Mouse (Mus musculus): ENCODE measurements at regions not wholly inside any gene's neighbourhood (a gene's known extent, or its start where the extent isn't known, plus 50 kb on each side); places are given as distances from the start of the nearest gene placed in this dataset.
A peak's percentile ranks its signal among the peaks of the same experiment; 100 is the strongest.

DNA sequence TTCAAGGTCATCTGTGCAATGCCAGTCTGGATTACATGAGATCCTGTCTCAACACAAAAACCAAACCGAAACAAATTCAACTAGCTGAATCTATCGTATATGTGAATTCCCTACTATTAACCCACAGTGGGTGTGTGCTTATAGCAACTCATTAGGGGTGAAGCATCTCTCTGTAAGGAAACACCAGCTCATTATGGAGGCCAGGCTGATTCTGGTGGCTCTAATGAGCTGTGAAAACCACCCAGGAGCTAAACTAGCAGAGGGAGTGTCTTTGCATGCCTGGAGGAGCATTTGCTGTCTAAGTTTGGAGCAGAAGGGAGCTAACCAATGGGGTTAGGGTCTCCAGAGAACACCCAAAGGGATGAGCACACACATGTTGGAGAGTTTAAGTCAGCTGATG is 54.1 kb upstream of the Adamts2 start:
- DNase-seq (ENCODE audit: extremely low spot score in 1 of 2, low spot score in 1 of 2) = no peak

DNA sequence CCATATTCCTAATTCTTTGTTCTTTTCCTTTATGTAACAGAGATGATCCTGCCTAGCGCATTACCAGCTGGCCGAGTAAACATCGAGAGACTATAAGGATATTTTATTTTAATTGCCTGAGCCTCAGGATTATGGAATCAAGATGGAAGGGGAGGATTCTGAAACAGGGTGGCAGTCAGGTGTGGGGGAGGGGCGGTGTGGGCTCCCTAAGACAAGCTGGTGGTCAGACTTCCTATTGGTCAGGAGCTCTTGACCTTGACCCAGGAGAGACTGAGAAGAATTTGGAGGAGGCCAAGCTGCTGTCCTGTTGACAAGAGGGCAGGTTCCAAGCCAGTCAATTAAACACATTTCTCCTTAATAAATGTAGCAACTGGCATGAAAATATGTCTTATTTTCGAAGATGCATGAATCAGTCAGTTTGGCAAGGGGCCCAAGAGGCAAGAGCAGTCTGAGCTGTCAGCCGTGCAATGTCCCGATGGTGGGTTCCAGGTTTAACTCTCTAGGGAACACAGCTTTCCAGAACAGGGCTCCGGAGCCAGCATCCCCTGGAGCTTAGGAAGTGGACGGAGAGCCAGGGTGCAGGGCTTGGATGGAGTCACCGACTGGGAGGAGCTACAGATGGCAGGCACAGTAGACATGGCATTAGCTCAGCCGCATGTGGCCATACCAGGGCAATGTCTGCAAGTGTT is 55.3 kb upstream of the Adamts2 start:
- peak in 1 of 2 experiments; percentile 69 for DNase-seq (ENCODE audit: extremely low spot score in 1 of 2, low spot score in 1 of 2)

DNA sequence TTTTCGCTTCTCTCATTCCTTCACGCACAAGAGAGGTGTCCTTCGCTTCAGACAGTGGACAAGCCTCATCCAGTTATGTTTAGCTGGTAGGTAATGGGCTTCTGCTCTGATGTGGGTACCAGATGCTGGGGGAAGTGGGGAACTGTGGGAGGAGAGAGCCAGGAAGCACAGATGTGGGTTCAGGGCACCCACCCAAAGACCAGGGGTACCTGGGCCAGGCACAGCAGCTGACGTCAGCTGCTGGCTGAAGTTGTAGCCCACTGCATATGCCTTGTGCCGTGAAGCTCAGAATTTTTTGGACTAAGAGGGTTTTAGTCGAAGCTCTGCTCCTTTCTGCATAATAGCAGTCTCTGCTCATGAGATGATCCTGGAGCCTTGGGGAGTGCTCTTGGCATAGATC is 56.5 kb upstream of the Adamts2 start:
- no peak for DNase-seq (ENCODE audit: extremely low spot score in 1 of 2, low spot score in 1 of 2)

DNA sequence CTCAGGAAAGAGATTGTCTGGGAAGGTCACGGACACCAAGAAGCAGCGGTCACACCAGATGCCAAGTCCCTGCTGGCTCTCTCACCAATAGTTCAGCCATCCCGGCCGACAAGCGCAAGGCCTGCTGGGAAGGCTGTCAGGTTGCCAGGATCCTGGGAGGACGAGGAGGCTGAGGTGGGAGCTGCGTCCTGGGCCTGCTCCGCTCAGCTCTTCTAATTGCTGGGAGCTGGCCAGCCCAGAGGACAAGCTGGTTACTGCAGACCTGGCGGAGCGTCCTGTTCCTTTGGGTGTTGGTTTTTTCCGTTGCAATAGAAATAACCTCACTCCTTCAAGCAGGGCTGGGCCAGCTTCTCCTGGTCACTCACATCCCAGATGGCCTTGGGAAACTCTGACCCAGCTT is 61.7 kb upstream of the Adamts2 start:
- DNase-seq (ENCODE audit: extremely low spot score in 1 of 2, low spot score in 1 of 2) = no peak

DNA sequence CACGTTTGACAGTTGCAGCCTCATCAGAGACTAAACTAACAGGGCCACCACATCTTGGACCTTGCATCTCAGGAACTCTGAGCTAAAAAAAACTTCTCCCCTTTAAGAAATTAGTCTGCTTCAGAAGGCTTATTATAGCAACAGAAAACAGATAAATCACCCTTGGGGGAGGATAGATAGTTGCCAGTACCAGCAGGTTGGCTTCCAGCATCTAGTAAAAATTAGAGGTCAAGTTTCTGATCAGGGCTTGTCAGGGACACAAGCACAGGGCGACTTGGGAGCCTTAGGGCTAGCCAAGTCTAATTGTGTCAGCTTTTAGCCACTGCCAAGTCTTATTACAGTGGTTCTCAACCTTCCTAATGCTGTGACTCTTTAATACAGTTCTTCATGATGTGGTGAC is 67.6 kb upstream of the Adamts2 start:
- DNase-seq (ENCODE audit: extremely low spot score in 1 of 2, low spot score in 1 of 2) = no peak

DNA sequence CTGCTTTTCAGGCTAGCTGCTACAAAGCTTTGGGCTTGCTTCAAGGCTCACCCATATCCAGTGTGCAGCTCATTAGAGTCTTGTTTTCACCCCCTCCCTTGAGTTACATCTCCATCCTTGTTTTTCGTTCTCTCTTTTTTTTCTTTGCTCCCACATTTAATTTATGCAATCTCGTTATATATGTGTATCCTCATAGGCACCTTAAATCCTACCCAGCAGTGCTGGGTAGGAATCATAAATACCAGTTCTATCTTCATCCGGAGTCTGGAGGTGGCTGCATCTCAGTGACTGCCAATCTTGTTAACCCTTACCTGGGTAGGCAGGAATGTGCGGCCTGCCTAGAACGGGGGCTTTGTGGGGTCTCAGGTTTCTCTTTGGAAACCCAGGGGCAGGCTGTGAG is 74.0 kb upstream of the Adamts2 start:
- DNase-seq (ENCODE audit: extremely low spot score in 1 of 2, low spot score in 1 of 2) = peak in 1 of 2 experiments; percentile 32

DNA sequence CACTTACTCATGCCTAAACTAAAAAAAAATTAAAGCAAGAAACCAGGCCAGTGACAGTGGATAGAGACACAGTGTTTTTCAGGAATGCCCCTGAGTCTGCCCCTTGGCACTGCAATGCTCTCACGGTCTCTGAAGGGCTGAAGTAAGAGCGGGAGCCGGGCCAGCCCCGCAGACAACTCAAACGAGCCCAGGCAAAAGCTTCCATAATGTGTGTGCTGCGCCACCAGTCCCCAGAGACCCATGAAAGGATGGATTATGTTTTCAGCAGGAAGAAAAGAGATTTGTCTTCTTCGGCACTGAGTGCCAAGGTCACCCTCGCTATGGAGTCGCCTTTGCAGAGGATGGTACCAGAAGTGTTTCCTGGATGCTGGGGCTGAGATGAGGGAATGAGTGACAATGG is 81.7 kb upstream of the Adamts2 start:
- DNase-seq (ENCODE audit: extremely low spot score in 1 of 2, low spot score in 1 of 2) = no peak

DNA sequence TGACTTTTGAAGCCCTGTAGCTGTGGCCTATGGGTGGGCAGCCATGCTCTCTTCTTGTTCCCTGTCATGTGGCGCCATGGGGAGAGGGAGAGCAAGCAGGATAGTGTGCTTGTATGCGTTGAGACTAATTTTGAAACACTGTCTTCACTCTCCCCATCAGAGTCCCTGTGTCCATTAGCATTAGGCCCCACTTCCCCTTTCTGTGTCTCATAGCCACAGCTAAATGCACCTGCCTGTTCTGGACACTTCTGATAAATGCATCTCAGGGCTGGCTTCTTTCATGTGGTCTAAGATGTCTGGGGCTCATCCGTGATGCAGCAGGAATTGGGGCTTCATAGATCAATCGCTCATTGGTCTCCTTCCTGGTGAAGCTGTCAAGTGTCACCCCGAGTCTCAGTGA is 77.0 kb upstream of the Rufy1 start:
- no peak for DNase-seq (ENCODE audit: extremely low spot score in 1 of 2, low spot score in 1 of 2)

DNA sequence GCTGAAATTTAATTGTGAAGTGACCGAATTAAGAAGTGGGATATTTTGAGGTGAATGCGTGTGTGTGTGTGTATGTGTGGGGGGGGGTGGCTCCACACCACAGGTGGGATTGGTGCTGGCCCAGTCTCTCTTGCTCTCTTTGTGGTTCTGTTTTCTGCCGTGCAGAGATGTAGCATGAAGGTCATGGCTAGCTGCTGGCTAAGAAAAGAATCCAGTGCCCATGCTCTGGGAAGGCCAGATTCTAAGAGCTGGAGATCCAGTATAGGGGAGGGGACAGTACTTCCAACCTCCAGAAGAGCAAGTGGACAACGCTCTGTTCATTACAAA is 76.5 kb upstream of the Rufy1 start:
- no peak for DNase-seq (ENCODE audit: extremely low spot score in 1 of 2, low spot score in 1 of 2)

DNA sequence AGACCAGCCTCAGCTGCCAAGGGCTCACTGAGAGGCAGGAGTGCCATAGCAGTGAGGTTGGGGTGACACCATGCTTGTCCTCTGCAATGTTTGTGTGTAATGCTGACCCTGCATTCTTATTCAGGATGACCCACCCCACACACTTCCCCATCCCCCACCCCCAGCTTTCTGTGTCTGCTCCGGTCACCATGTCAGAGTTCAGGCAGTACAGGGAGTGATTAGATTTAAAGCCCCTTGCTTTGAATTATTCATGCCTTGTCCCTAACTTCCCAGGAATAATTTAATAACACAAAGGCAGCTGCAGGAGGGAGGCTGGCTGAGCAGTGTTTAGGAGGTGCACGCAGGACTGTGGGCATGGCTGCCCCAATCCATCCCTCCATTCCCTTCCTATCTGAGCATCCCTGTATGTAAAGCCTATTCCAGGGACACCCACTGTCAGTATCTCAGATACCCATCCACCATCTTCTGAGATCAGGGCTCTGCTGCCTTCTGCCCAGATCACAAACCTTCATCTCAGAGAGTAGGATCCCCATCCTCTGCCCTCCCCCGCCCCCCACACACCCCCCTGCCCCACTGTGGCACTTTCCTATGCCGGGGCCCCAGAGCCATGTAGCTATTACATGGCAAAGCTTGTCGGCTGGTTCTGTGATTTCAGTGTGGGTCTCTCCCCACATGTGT is 76.0 kb upstream of the Rufy1 start:
- no peak for DNase-seq (ENCODE audit: extremely low spot score in 1 of 2, low spot score in 1 of 2)

DNA sequence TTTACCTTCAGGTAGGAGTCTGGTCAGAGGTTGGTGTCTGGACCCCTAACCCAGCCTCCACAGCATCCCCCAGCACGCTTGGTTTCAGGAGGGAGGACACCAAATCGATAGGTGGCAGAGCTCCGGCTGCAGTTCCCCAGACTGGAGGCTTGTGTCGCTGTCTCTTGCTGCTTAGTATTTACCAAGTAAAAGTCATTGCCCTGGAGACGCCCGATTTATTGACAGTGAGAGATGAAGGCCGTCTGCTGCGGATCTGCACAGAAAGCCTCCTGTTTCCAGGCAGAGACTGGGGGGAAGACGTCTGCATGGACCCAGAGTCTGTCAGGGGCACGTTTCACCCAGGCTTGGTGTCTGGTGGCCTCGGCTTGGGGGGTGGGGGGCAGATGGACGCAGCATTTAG is 70.4 kb upstream of the Rufy1 start:
- DNase-seq (ENCODE audit: extremely low spot score in 1 of 2, low spot score in 1 of 2) = no peak

DNA sequence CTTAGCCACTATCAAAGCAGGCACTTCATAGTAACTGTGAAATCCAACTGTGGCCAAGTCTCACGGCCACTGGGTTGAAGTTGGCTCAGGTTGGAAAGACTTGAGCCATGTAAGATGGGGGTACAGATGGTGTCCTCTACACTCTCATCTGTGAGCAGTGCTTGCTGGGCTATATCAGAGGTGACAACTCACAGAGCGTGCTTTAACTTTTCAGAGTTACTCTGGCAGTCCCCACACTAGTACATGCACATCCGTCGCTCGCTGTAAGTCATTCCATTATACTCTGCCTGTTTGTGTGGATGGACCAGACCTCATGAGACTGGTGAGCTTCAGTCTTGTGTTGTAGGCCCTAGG is 62.2 kb upstream of the Rufy1 start:
- DNase-seq (ENCODE audit: extremely low spot score in 1 of 2, low spot score in 1 of 2) = no peak

DNA sequence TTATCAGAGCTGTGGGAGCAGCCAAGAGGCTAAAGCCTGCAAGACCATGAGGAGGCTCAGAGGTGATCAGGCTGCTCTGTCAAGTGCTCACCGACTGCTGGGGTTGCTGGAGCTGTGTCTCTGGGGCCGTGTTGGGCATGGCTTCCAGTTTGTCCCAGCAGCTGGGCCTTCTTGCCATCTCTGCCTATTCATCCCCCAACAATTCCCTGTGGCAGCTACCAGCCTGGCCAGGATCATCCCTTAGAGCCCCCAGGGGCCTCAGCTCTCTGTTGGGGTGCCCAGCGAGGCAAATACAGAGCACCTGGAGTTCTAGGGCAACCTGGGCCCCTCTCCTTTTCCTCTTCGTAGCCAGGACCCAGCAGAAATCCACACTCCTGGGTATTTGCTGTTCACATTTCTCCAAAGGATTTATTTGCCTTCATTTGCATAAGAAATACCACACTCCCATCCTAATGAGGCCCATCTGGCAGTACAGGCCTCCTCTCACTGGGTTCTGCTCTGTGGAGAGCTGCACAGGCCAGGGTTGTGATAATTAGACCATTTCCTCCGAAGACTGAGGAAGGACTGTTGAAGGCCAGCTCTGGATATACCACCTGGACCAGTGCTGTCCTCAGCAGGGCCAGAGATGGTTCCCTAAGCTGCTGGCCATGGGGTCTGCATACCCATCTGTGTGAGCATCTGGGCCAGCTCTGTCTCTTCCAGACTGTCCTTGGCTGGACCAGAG is 61.6 kb upstream of the Rufy1 start:
- no peak for DNase-seq (ENCODE audit: extremely low spot score in 1 of 2, low spot score in 1 of 2)

DNA sequence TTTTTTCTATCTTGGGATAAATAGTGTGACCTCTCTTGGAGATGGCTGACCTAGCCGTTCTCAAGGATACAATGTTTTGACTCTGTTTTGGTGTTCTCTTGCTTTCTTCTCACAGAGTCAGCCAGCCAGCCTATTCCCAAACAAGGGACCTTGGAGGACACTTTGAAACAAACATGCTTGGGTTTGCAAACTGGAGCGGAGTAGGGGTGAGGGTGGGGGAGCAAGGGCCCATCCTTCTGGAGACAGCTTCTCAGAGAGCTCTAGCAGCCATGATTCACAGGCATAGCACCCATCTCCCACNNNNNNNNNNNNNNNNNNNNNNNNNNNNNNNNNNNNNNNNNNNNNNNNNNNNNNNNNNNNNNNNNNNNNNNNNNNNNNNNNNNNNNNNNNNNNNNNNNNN is 52.9 kb upstream of the Rufy1 start:
- DNase-seq (ENCODE audit: extremely low spot score in 1 of 2, low spot score in 1 of 2) = no peak

DNA sequence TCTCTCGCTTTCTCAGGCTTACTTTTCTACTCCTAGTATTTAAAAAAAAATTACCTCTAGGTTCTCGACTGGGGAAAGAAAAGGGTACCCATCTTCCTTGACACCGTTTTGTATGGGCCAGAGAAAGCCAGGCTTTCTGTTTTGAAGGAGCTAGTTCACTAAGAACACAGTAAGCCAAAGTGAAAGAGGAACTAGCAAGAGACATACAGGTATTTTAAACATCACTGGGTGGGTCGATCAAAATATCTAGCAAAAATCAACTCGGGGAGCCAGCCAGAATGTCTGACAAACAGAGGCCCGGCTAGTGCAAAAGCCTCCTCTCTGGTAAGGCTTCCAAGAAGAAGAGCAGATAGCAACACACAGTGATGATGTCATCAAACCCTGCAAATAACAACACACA is 52.2 kb upstream of the Rufy1 start:
- no peak for DNase-seq (ENCODE audit: extremely low spot score in 1 of 2, low spot score in 1 of 2)

DNA sequence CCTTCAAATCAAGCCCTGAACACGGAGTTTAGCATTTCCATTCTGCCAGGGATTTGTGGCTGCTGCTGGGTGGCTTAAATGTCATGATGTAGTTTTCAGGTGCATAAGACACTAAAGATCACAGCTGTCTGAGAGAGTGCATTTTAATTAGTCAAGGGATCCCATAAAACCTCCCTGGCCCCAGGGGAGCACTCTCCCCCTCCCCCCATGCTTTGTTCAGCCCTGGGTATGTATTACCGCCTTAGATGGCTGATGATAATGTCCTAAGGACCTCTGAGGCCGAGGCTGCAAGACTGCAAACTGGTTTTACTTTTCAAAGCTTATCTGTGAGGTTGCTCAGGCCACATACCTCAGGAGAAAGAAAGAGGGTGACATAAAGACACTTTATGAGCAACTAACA is 51.7 kb upstream of the Rufy1 start:
- DNase-seq (ENCODE audit: extremely low spot score in 1 of 2, low spot score in 1 of 2) = no peak
